Mouse (Mus musculus) hindbrain, embryonic 16.5 days (tissue): ENCODE results near the gene Nek2. TPM values are rescaled to one million over a fixed set of nuclear protein-coding genes. Genes with fewer than 3 reads are reported as not detected.

ENCODE experiments used
- ATAC-seq: fragments of 200-750 bp; cut with Nextera tagmentation; 2 replicates; pipeline ENCODE4 v1.8.0; 2017; ENCODE audit warnings: moderate TSS enrichment, moderate library complexity
- H3K27ac ChIP-seq: fragments of 300-500 bp; sonication (generic); 2 replicates; pipeline ENCODE4 v1.5.1; 2014; ENCODE audit warnings: low read depth, mild to moderate bottlenecking, control low read depth, low read length, moderate library complexity
- H3K27me3 ChIP-seq: fragments of 300-500 bp; sonication (generic); replicated peaks from 2 replicates; pipeline ENCODE4 v1.6.1; 2014; ENCODE audit warnings: low read length; ENCODE audit not compliant: control insufficient read depth, insufficient read depth
- H3K36me3 ChIP-seq: fragments of 300-500 bp; sonication (generic); 2 replicates; pipeline ENCODE4 v1.6.1; 2014; ENCODE audit warnings: mild to moderate bottlenecking, low read length, moderate library complexity, mixed read lengths; ENCODE audit not compliant: control insufficient read depth, insufficient read depth
- H3K4me1 ChIP-seq: fragments of 300-500 bp; sonication (generic); 2 replicates; pipeline ENCODE4 v1.6.1; 2014; ENCODE audit warnings: low read depth, low read length; ENCODE audit not compliant: control insufficient read depth, insufficient read depth
- H3K4me2 ChIP-seq: fragments of 300-500 bp; sonication (generic); 2 replicates; pipeline ENCODE4 v1.6.1; 2014; ENCODE audit warnings: mild to moderate bottlenecking, low read length, control low read depth, moderate library complexity
- H3K4me3 ChIP-seq: fragments of 300-500 bp; sonication (generic); 2 replicates; pipeline ENCODE4 v1.5.1; 2014; ENCODE audit warnings: mild to moderate bottlenecking, low read length, control low read depth, moderate library complexity
- H3K9ac ChIP-seq: fragments of 300-500 bp; sonication (generic); 2 replicates; pipeline ENCODE4 v1.6.1; 2014; ENCODE audit warnings: low read depth, mild to moderate bottlenecking, control low read depth, low read length, moderate library complexity
- H3K9me3 ChIP-seq: fragments of 300-500 bp; sonication (generic); 2 replicates; pipeline ENCODE4 v1.6.1; 2014; ENCODE audit warnings: mild to moderate bottlenecking, low read length, moderate library complexity; ENCODE audit not compliant: control insufficient read depth
- WGBS: fragments of 180-500 bp; shearing (Covaris S2); extraction: QIAGEN DNeasy Blood & Tissue Kit; methylation state at CpG from one replicate; pipeline ENCODE4 v1.1.7; 2014; 5-methylcytosine and 5-hydroxymethylcytosine counted together
- polyA plus RNA-seq: library from polyadenylated mRNA; unstranded; fragments of >200 nt; fragmentation: Nextera tagmentation; extraction: Ambion mirVana; gene quantifications from 2 replicates; pipeline ENCODE4 v1.2.1, GENCODE M21; 2015

Nek2 gene
- polyA plus RNA-seq, 1 experiment from 2014 or later, result 7.5 TPM

- H3K4me2 ChIP-seq, result no peak overlapping the region
- H3K4me3 ChIP-seq, result no peak overlapping the region
- ATAC-seq, result peak; percentile 98
- H3K36me3 ChIP-seq, result no peaks in the 10 kb centered on the region
- H3K9me3 ChIP-seq, result no peaks in the 10 kb centered on the region
- no peak overlapping the region for H3K27ac ChIP-seq
- no peaks in the 10 kb centered on the region for H3K27me3 ChIP-seq
- WGBS, result 56% methylated on average over 12 of the region's 12 CpGs
- H3K4me1 ChIP-seq, result no peaks in the 10 kb centered on the region
- H3K9ac ChIP-seq, result no peak overlapping the region; the same call in 1 of the 2 replicates
These were observed 12.5 kb upstream of the Nek2 start for GRCm38 (mm10) chr1:191808688-191809223.

- no peak overlapping the region for H3K4me2 ChIP-seq
- H3K4me3 ChIP-seq, result no peak overlapping the region
- H3K36me3 ChIP-seq, result no peaks in the 10 kb centered on the region
- no peaks in the 10 kb centered on the region for H3K4me1 ChIP-seq
- H3K27me3 ChIP-seq, result no peaks in the 10 kb centered on the region
- no peak overlapping the region for H3K9ac ChIP-seq
- H3K9me3 ChIP-seq, result no peaks in the 10 kb centered on the region
- no peak overlapping the region for H3K27ac ChIP-seq
- ATAC-seq, result no peak
- 92% methylated on average over 12 of the region's 12 CpGs for WGBS
These were observed 9.5 kb upstream of the Nek2 start for GRCm38 (mm10) chr1:191811774-191812173.

GRCm38 (mm10) chr1:191812949-191813691 lies 8.1 kb upstream of the Nek2 start:
- Histone ChIP-seq H3K27ac (no peak overlapping the region), H3K9ac (no peak overlapping the region), H3K4me3 (no peak overlapping the region), H3K36me3 (no peaks in the 10 kb centered on the region), H3K4me1 (no peaks in the 10 kb centered on the region), H3K27me3 (no peaks in the 10 kb centered on the region), H3K4me2 (no peak overlapping the region), H3K9me3 (no peaks in the 10 kb centered on the region)
- ATAC-seq, result no peak
- 83% methylated on average over 13 of the region's 13 CpGs for WGBS

DNA sequence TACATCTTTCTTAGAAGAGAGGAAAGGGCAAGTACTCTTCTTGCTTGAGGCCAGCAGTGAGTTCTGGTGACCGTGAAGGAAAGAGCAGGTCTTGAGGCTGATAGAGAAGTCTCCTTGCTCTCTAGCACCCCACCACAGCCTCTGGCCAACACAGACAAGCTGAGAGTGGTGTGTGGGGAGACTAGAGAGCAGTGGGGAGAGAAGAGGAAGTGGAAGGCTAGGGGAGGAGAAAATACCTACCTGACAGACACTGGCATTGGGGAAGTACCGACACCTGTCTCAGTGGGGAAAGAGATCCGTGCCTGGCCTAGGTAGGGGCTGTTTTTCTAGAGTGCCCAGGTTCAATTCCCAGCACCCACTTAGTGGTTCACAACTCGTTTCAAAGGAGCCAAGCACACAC lies 7.0 kb upstream of the Nek2 start:
- no peak overlapping the region for H3K4me3 ChIP-seq

GRCm38 (mm10) chr1:191814935-191815334 lies 6.3 kb upstream of the Nek2 start:
- no peak overlapping the region for H3K4me3 ChIP-seq
- no peak for ATAC-seq
- no peaks in the 10 kb centered on the region for H3K36me3 ChIP-seq
- no peaks in the 10 kb centered on the region for H3K27me3 ChIP-seq
- 63% methylated on average over 5 of the region's 5 CpGs for WGBS
- no peak overlapping the region for H3K9ac ChIP-seq
- H3K9me3 ChIP-seq, result no peaks in the 10 kb centered on the region
- no peaks in the 10 kb centered on the region for H3K4me1 ChIP-seq
- H3K27ac ChIP-seq, result no peak overlapping the region
- no peak overlapping the region for H3K4me2 ChIP-seq

More for the DNA sequence above, 7.0 kb upstream of the Nek2 start:
- no peak for ATAC-seq
- Histone ChIP-seq H3K4me1 (no peaks in the 10 kb centered on the region), H3K9ac (no peak overlapping the region), H3K27me3 (no peaks in the 10 kb centered on the region), H3K36me3 (no peaks in the 10 kb centered on the region), H3K27ac (no peak overlapping the region), H3K4me2 (no peak overlapping the region), H3K9me3 (no peaks in the 10 kb centered on the region)
- 74% methylated on average over 4 of the region's 4 CpGs for WGBS

DNA sequence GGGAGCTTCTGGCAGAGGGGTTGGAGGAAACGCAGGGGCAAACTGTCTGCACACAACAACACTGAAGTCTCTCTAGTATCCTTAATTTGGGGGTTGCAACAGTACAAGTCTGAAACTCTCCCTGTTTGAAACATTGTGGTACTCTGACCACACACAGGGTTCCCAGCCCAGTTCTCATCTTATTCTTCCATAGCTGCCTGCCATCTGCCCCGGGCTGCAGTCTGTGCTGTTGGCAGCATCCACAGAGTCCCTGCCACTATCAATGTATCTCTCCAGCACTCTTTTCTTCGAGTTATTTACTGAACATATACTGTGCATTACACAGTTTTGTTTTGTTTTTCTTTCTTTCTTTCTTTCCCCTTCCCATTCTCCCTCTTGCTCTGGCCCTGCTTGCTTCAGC lies 4.6 kb upstream of the Nek2 start:
- Histone ChIP-seq H3K4me3 (no peak overlapping the region), H3K27ac (no peak overlapping the region), H3K4me1 (peaks cover 5% of the 10 kb centered on the region), H3K9ac (no peak overlapping the region), H3K4me2 (no peak overlapping the region), H3K27me3 (no peaks in the 10 kb centered on the region), H3K36me3 (no peaks in the 10 kb centered on the region), H3K9me3 (no peaks in the 10 kb centered on the region)
- no peak for ATAC-seq
- WGBS, result 77% methylated on average over 3 of the region's 3 CpGs

GRCm38 (mm10) chr1:191817418-191818144 lies 3.7 kb upstream of the Nek2 start:
- H3K36me3 ChIP-seq, result no peaks in the 10 kb centered on the region
- no peaks in the 10 kb centered on the region for H3K27me3 ChIP-seq
- no peak overlapping the region for H3K4me2 ChIP-seq
- H3K9me3 ChIP-seq, result no peaks in the 10 kb centered on the region
- 35% methylated on average over 19 of the region's 19 CpGs for WGBS
- H3K9ac ChIP-seq, result no peak overlapping the region
- peak; percentile 72 for ATAC-seq
- peak overlapping the region; percentile 29; the same call in 1 of the 2 replicates for H3K27ac ChIP-seq
- H3K4me1 ChIP-seq, result peaks cover 14% of the 10 kb centered on the region
- no peak overlapping the region for H3K4me3 ChIP-seq

DNA sequence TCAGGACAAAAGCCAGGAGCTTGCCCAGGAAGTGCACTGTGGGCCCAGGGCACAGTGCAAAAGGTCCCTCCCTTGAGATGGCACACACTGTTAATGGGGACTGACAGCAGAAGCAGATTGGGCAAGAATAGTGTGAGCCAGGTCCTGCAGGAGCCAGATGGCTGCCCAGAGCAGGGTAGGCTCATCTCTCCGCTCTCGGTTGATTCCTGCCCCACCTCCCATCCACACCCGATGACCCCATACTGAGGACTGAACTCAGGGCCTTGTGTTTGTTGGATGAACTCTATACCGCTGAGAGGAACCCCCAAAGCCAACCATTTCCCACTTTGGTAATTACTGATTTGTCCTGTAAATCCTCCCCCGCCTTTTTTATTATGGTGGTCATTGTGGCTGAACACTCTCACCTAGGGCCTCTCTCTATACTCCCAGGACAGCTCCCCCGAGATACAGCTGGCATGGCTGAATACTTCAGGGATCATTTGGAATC lies 3.1 kb upstream of the Nek2 start:
- Histone ChIP-seq H3K4me1 (peaks cover 14% of the 10 kb centered on the region), H3K4me3 (no peak overlapping the region), H3K27ac (no peak overlapping the region), H3K4me2 (no peak overlapping the region), H3K9ac (no peak overlapping the region), H3K27me3 (no peaks in the 10 kb centered on the region), H3K9me3 (no peaks in the 10 kb centered on the region), H3K36me3 (no peaks in the 10 kb centered on the region)
- WGBS, result 33% methylated on average over 6 of the region's 6 CpGs
- peak; percentile 35 for ATAC-seq

GRCm38 (mm10) chr1:191819026-191819425 lies 2.2 kb upstream of the Nek2 start:
- Histone ChIP-seq H3K4me2 (no peak overlapping the region), H3K36me3 (no peaks in the 10 kb centered on the region), H3K9ac (no peak overlapping the region), H3K27me3 (no peaks in the 10 kb centered on the region), H3K9me3 (no peaks in the 10 kb centered on the region), H3K4me3 (no peak overlapping the region), H3K4me1 (peaks cover 14% of the 10 kb centered on the region), H3K27ac (no peak overlapping the region)
- no peak for ATAC-seq
